Mouse (Mus musculus) lung, adult 2 months (tissue): ENCODE data around the gene Wdr66.

Experiments used
- CTCF ChIP-seq: fragments of 200-500 bp; IDR thresholded peaks from 2 replicates; pipeline ENCODE4 v1.5.1; 2011; ENCODE audit warnings: mild to moderate bottlenecking, low read length, control low read depth; ENCODE audit not compliant: insufficient read depth
- POLR2A ChIP-seq: fragments of 200-500 bp; IDR thresholded peaks from 2 replicates; pipeline ENCODE4 v1.6.1; 2011; ENCODE audit warnings: low read depth, mild to moderate bottlenecking, control low read depth, low read length, borderline replicate concordance; ENCODE audit errors: extremely low read depth

DNA sequence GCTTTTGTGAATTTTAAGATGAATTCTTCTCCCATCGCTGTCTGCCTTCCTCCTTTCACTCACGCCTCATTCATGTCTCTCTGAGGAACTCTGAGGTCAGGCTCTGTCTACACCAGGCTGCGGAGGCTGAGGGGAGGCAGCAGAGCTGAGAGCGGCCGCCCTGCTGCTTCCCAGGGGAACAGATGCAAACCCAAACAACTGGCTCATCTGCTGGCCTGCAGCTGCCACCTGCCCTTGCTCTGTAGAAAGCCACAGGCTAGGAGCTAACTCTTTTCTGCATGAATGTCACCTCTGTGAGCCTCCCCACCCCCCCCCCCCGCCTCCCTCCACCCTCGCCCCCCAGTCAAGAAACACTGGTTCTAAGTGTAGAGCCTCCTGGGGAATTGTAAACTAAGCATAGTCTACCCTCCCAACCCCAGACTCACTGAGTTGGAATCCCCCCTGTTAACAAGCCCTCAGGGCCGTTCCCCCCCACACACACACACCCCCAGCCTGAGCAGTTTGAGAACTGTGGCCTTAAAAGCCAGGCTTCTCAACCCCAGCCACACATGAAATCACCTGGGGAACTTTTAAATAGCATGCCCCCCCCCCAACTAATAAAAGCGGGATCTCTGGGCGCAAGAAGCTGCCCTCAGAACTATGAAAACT lies 63.4 kb downstream of the Wdr66 start:
- TF ChIP-seq CTCF (no peak), POLR2A (no peak)
